Mouse (Mus musculus) kidney, embryonic 14.5 days (tissue): ENCODE measurements at regions not wholly inside any gene's neighbourhood (a gene's known extent, or its start where the extent isn't known, plus 50 kb on each side); places are given as distances from the start of the nearest gene placed in this dataset.

Experiments used
- ATAC-seq: fragments of 200-750 bp; cut with Nextera tagmentation; 2 replicates; pipeline ENCODE4 v1.8.0; 2017; ENCODE audit warnings: moderate number of reproducible peaks, mild to moderate bottlenecking, moderate TSS enrichment, moderate library complexity; ENCODE audit not compliant: low FRiP score, low TSS enrichment
- H3K27ac ChIP-seq: fragments of 300-500 bp; sonication (generic); 2 replicates; pipeline ENCODE4 v1.5.1; 2014; ENCODE audit warnings: low read depth, mild to moderate bottlenecking, low read length, moderate library complexity, mixed read lengths
- H3K27me3 ChIP-seq: fragments of 300-500 bp; sonication (generic); 2 replicates; pipeline ENCODE4 v1.6.1; 2014; ENCODE audit warnings: mild to moderate bottlenecking, low read length; ENCODE audit not compliant: control insufficient read depth, insufficient read depth
- H3K36me3 ChIP-seq: fragments of 300-500 bp; sonication (generic); 2 replicates; pipeline ENCODE4 v1.6.1; 2014; ENCODE audit warnings: low read length, mixed read lengths; ENCODE audit not compliant: control insufficient read depth, insufficient read depth
- H3K4me1 ChIP-seq: fragments of 300-500 bp; sonication (generic); 2 replicates; pipeline ENCODE4 v1.6.1; 2014; ENCODE audit warnings: low read length, mixed read lengths; ENCODE audit not compliant: control insufficient read depth, insufficient read depth
- H3K4me2 ChIP-seq: fragments of 300-500 bp; sonication (generic); replicated peaks from 2 replicates; pipeline ENCODE4 v1.6.1; 2014; ENCODE audit warnings: low read depth, mild to moderate bottlenecking, low read length
- H3K4me3 ChIP-seq: fragments of 300-500 bp; sonication (generic); 2 replicates; pipeline ENCODE4 v1.5.1; 2014; ENCODE audit warnings: mild to moderate bottlenecking, low read length
- H3K9ac ChIP-seq: fragments of 300-500 bp; sonication (generic); 2 replicates; pipeline ENCODE4 v1.6.1; 2014; ENCODE audit warnings: low read depth, mild to moderate bottlenecking, low read length, moderate library complexity
- H3K9me3 ChIP-seq: fragments of 300-500 bp; sonication (generic); 2 replicates; pipeline ENCODE4 v1.6.1; 2016; ENCODE audit warnings: low read length; ENCODE audit not compliant: control insufficient read depth
- WGBS: fragments of 180-500 bp; shearing (Covaris S2); extraction: QIAGEN DNeasy Blood & Tissue Kit; methylation state at CpG from one replicate; pipeline ENCODE4 v1.1.7; 2014; 5-methylcytosine and 5-hydroxymethylcytosine counted together

DNA sequence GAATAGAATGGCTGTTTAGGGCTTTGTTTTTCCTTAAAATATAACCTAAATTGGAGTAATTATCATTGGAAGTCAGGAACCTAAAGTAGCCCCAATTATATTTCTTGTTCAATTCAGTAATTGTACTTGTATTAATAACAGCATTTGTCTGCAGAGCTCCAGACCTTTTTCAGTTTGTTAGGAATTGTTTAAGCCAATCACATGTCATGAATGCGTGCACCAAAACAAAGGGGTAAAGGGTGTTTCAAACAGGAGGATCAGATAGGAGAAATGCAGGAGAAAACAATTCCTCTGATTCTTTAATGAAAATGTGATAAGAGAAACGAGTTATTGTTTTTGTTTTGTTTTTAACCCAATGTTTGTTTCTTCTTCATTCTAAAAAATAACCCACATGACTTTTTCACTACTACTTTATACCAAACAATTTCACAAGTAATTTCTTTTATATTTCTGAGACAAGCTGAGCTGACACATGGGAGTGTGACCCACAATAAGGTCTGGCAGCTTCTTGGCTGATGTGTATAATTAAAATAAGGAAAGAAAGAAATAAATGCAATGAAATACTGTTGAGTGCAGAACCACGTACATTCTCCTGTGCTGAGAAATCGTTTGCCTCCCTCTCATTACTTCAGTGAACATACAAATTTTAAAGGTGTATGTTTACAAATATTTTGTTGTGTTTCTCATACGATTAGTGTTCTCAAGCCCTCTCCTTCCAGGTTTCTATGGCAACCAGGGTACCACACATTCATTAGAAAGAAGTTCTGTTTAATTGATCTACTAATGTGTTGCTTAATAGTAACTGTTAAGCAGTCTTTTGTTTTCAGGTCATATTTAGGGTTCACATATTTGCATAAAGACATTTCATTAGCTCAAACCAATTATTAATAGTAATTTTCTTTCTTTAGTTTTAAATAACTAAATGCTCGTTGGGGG lies 397.7 kb downstream of the Isl1 start:
- H3K9ac ChIP-seq: no peak overlapping the region
- H3K4me3 ChIP-seq: no peak overlapping the region
- 73% methylated on average over 6 of the region's 6 CpGs for WGBS
- no peaks in the 10 kb centered on the region for H3K27me3 ChIP-seq
- no peaks in the 10 kb centered on the region for H3K4me1 ChIP-seq
- ATAC-seq: no peak
- no peaks in the 10 kb centered on the region for H3K36me3 ChIP-seq
- no peak overlapping the region for H3K4me2 ChIP-seq
- H3K9me3 ChIP-seq: no peaks in the 10 kb centered on the region
- H3K27ac ChIP-seq: no peak overlapping the region

DNA sequence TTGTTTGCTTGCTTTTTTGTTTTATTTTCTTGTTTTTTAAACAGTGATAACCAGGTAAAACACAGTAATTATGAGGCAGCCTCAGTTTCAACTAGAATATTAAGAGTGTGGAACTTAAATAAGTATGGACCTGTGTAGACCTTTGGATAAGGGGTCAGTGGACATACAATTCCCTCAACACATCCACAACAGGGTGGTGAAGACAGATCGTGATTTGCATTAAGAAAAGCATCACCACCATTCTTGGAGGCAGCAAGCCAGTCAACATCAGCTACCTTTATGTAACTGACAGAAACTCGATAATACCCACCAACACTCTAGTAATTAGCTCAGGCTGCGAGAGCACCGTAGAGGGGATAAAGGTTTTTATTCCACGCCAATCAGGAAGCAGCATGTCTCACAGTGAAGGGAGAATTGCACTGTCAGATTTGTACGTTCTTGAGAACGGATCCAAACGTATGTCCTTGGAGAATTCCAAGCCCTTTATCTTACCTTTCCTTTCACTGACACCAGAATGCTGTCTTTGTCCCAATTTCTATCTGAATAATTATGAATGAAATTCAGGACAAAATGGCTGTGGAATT lies 398.5 kb downstream of the Isl1 start:
- Histone ChIP-seq H3K4me3 (no peak overlapping the region), H3K36me3 (no peaks in the 10 kb centered on the region), H3K9ac (no peak overlapping the region), H3K4me1 (no peaks in the 10 kb centered on the region), H3K9me3 (no peaks in the 10 kb centered on the region), H3K4me2 (no peak overlapping the region), H3K27ac (no peak overlapping the region), H3K27me3 (no peaks in the 10 kb centered on the region)
- 76% methylated on average over 8 of the region's 8 CpGs for WGBS
- no peak for ATAC-seq

DNA sequence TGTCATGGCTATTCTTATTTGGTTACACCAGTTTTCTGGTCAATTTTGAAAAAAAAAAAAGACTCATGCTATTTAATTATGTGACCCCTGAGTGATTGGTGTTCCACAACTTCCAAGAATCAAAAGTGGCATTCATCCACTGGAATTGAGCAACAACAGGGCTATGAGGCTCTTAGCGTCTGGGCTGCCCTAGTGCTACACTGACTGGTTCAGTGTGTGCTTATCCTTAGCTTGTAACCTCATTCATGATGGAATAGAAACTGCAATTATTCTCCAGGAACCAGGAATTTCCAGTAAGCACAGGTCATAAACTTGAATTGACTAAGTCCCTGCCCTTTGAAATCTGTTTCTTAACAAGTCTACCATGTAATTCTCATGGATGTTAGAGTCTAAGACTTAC lies 428.9 kb downstream of the Isl1 start:
- 69% methylated on average over 1 of the region's 1 CpGs for WGBS
- Histone ChIP-seq H3K9me3 (no peaks in the 10 kb centered on the region), H3K4me3 (no peak overlapping the region), H3K9ac (no peak overlapping the region), H3K4me2 (no peak overlapping the region), H3K27ac (no peak overlapping the region), H3K27me3 (no peaks in the 10 kb centered on the region), H3K36me3 (no peaks in the 10 kb centered on the region), H3K4me1 (no peaks in the 10 kb centered on the region)
- ATAC-seq: no peak

DNA sequence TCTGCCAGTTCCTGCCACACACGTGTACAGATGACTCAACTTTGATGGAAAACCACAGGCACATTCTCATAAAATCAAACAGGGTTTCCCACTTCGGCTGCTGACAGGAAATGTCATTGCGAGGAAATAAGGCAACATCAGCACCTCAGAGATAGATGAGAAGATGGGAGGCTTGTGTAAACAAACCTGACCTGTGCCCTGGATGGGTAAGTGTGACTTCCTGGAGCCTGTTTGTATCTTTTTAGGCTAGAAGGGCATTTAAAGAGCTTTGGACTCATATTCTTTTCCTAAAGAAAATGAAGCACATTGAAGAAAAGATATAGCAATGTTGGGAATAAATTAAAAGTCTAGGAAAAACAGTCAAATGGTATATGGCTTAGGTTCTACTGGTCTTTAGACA lies 449.0 kb downstream of the Isl1 start:
- H3K9me3 ChIP-seq: no peaks in the 10 kb centered on the region

DNA sequence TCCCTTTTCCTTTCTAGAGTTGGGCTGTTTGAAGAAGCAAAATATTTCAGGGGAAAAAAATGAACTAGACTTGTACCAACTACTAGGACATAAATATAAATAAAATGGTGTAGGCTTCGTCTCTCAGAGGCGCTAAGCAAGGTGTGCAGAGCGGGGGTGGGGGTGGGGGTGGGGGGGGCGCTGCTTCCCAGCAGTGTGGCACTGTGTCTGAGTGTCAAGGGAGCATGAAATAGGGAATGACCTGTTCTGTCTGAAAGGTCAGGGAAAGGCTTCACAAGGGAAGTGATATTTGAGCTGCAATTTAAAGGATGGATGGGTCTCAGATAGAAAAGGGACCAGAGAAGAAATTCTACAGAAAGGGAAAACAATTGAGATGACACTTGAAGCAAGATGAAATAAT lies 452.9 kb downstream of the Isl1 start:
- Histone ChIP-seq H3K4me3 (no peak overlapping the region), H3K27ac (no peak overlapping the region), H3K9me3 (no peaks in the 10 kb centered on the region), H3K36me3 (no peaks in the 10 kb centered on the region), H3K27me3 (no peaks in the 10 kb centered on the region), H3K9ac (no peak overlapping the region), H3K4me2 (no peak overlapping the region), H3K4me1 (no peaks in the 10 kb centered on the region)
- ATAC-seq: peak; percentile 68; the same call in 1 of the 2 replicates
- WGBS: 36% methylated on average over 4 of the region's 4 CpGs

More for the DNA sequence above, 449.0 kb downstream of the Isl1 start:
- Histone ChIP-seq H3K4me2 (no peak overlapping the region), H3K4me3 (no peak overlapping the region), H3K27me3 (no peaks in the 10 kb centered on the region), H3K27ac (no peak overlapping the region), H3K9ac (no peak overlapping the region), H3K4me1 (no peaks in the 10 kb centered on the region), H3K36me3 (no peaks in the 10 kb centered on the region)
- WGBS: 6% methylated on average over 3 of the region's 3 CpGs
- peak; percentile 60; the same call in 1 of the 2 replicates for ATAC-seq

DNA sequence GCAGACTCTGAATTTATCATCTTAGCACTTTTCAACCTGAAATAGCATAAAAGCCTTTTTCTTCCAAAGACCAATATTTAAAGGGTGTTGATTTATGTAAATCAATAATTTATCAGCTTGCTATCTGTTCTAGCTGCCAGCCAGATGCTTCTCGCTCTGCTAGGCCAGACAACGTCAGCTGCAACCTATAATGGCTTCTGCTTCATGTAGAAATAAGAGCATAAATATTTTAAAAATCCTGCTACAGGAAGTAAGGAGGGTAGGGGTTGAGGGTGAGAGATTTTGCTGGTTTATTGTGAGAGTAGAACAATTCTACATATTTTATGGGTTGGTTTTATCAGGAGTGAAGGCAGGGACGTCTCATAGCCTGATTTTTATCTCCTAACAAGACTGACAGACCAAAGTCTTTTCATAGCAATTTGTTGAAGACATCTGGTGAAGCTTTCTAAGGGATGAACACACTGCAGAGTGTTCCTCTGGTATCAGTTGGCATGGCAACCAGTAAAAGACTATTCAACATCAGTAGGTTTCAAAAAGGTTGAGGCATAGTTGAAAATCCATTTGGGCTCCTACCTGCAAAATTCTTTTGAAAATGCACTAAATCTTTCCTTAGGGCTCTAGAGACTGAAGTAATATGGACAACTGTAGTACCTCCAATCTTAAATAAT lies 456.7 kb downstream of the Isl1 start:
- Histone ChIP-seq H3K4me2 (no peak overlapping the region), H3K9ac (no peak overlapping the region), H3K9me3 (no peaks in the 10 kb centered on the region), H3K4me3 (no peak overlapping the region), H3K36me3 (no peaks in the 10 kb centered on the region), H3K27me3 (no peaks in the 10 kb centered on the region), H3K4me1 (no peaks in the 10 kb centered on the region), H3K27ac (no peak overlapping the region)
- ATAC-seq: no peak
- 42% methylated on average over 3 of the region's 3 CpGs for WGBS

DNA sequence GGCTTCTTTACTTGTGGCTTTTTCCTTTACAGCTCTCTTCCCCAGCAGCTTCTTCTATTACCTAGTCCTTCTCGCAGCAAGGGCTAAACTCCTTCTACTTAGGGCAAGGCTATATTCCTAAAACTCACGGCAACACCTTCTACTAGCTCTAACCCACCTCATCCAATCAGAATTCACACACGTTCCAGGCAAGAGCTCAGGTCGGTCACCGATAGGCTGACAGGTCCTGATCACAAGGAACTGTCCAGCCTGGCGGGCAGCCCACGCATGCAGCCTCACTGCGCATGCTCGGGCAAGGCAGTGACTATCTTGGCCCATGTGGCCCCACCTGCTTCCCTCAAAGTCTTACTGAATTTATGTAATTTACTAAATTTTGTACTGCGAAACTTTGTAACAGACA lies 466.4 kb downstream of the Isl1 start:
- ATAC-seq: no peak
- WGBS: 55% methylated on average over 10 of the region's 10 CpGs
- no peak overlapping the region for H3K27ac ChIP-seq
- no peaks in the 10 kb centered on the region for H3K27me3 ChIP-seq
- no peaks in the 10 kb centered on the region for H3K36me3 ChIP-seq
- no peak overlapping the region for H3K9ac ChIP-seq
- no peak overlapping the region for H3K4me3 ChIP-seq
- no peak overlapping the region for H3K4me2 ChIP-seq
- H3K4me1 ChIP-seq: no peaks in the 10 kb centered on the region
- H3K9me3 ChIP-seq: no peaks in the 10 kb centered on the region

DNA sequence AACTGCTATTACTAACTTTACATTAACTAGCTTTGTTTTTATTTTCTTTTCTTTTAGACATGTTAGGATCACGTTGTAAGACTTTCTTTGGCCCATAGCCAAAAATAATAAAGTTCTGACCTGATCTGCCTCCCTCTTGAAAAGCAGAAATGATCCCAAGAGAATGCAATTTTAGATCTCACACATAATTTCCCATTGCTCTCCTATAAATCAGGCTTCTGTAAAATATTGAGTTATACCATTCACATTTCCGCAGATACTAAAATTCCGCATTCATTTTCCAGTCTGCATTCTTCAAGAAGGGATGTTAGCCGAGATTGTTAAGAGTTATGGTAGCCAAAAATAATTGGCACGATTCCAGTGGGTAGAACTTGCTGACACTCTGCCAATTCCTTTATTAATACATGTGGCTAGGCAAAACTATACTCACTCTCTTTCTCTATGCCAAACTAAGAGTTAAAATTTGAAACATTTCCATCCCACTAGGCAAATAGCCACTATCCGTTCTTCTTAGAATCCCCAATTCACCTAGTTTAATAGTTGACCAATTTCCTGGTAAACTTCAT lies 473.2 kb downstream of the Isl1 start:
- Histone ChIP-seq H3K4me3 (no peak overlapping the region), H3K27ac (no peak overlapping the region), H3K36me3 (no peaks in the 10 kb centered on the region), H3K9me3 (no peaks in the 10 kb centered on the region), H3K4me1 (no peaks in the 10 kb centered on the region), H3K4me2 (no peak overlapping the region), H3K27me3 (no peaks in the 10 kb centered on the region), H3K9ac (no peak overlapping the region)
- WGBS: 53% methylated on average over 6 of the region's 6 CpGs
- ATAC-seq: no peak
